Mouse (Mus musculus) testis, postnatal 10 days (tissue): Measurements from ENCODE around the gene Tpd52l2.

ENCODE experiments used
- DNase-seq: peaks from one replicate; pipeline ENCODE4 v3.0.0; 2021; ENCODE audit warnings: low spot score

Gene Tpd52l2

GRCm38 (mm10) chr2:181487338-181488277 lies 9.3 kb upstream of the Tpd52l2 start:
- peak; percentile 66 for DNase-seq

- peak; percentile 61 for DNase-seq
Measured at GRCm38 (mm10) chr2:181491432-181492205, 5.3 kb upstream of the Tpd52l2 start.

GRCm38 (mm10) chr2:181492206-181492605 lies 4.7 kb upstream of the Tpd52l2 start:
- DNase-seq: no peak

GRCm38 (mm10) chr2:181493156-181493927 lies 3.6 kb upstream of the Tpd52l2 start, which contains the start of gene Abhd16b:
Abhd16b (plus strand) TSS chr2:181493206.
- DNase-seq: peak; percentile 64

- peak; percentile 57 for DNase-seq
Measured at GRCm38 (mm10) chr2:181494266-181494945, 2.5 kb upstream of the Tpd52l2 start.

GRCm38 (mm10) chr2:181495845-181496244 lies 1.1 kb upstream of the Tpd52l2 start:
- peak; percentile 45 for DNase-seq

GRCm38 (mm10) chr2:181496281-181496680 lies 661 bp upstream of the Tpd52l2 start:
- DNase-seq: peak; percentile 88

- peak; percentile 75 for DNase-seq
Measured at GRCm38 (mm10) chr2:181497548-181497875, 570 bp downstream of the Tpd52l2 start.

- DNase-seq: no peak
Measured at GRCm38 (mm10) chr2:181498644-181499043, 1.7 kb downstream of the Tpd52l2 start.

GRCm38 (mm10) chr2:181509191-181509590 lies 12.2 kb downstream of the Tpd52l2 start:
- DNase-seq: no peak

- no peak for DNase-seq
Measured at GRCm38 (mm10) chr2:181511231-181511630, 14.3 kb downstream of the Tpd52l2 start.

- DNase-seq: no peak
Measured at GRCm38 (mm10) chr2:181519201-181519600, 22.3 kb downstream of the Tpd52l2 start.

- DNase-seq: peak; percentile 97
Measured at GRCm38 (mm10) chr2:181520118-181520935, 23.4 kb downstream of the Tpd52l2 start, which contains the start of gene Dnajc5. Dnajc5 (plus strand) TSS chr2:181520485.

- DNase-seq: no peak
Measured at GRCm38 (mm10) chr2:181520936-181521227, 23.9 kb downstream of the Tpd52l2 start.

- no peak for DNase-seq
Measured at GRCm38 (mm10) chr2:181521491-181521890, 24.5 kb downstream of the Tpd52l2 start.

GRCm38 (mm10) chr2:181522811-181523210 lies 25.9 kb downstream of the Tpd52l2 start:
- DNase-seq: peak; percentile 43

GRCm38 (mm10) chr2:181525526-181525925 lies 28.6 kb downstream of the Tpd52l2 start:
- DNase-seq: no peak

- DNase-seq: no peak
Measured at GRCm38 (mm10) chr2:181529076-181529475, 32.1 kb downstream of the Tpd52l2 start.

GRCm38 (mm10) chr2:181532589-181532988 lies 35.6 kb downstream of the Tpd52l2 start:
- no peak for DNase-seq

- no peak for DNase-seq
Measured at GRCm38 (mm10) chr2:181536410-181536809, 39.5 kb downstream of the Tpd52l2 start.
